Mouse (Mus musculus): ENCODE measurements around the gene Sass6. TPM values are rescaled to one million over a fixed set of nuclear protein-coding genes. Genes with fewer than 3 reads are reported as not detected.
"Not testable (repeated sequence)": the region's sequence is repeated elsewhere in the genome, so short reads cannot be mapped to it uniquely, and the experiment has no call there.

Gene Sass6
- polyA plus RNA-seq, 1 experiment from 2014 or later = 11.4 TPM

DNA sequence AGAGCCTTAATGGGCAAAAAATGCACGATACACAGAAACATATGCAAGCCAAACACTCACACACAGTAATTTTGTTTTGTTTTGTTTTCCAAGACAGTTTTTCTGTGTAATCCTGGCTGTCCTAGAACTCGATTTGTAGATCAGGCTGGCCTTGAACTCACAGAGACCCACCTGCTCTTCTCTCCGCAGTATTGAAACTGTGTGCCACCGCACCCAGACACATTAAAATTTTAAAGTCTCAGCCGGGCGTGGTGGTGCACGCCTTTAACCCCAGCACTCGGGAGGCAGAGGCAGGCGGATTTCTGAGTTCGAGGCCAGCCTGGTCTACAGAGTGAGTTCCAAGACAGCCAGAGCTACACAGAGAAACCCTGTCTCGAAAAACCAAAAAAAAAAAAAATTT is 59.3 kb downstream of the Sass6 start:
- peaks cover 19% of the 10 kb centered on the region for H3K4me1 ChIP-seq (ENCODE audit: control insufficient read depth, insufficient read depth, low read length)
- ATAC-seq; H3K4me3 ChIP-seq (ENCODE audit: low read depth, low read length); H3K9me3 ChIP-seq (replicated peaks; ENCODE audit: control insufficient read depth, low read length, poor library complexity, severe bottlenecking); H3K27me3 ChIP-seq (ENCODE audit: control insufficient read depth, insufficient read depth, low read depth, low read length); H3K4me2 ChIP-seq (ENCODE audit: low read length); H3K9ac ChIP-seq (ENCODE audit: low read depth, low read length); H3K36me3 ChIP-seq (ENCODE audit: control insufficient read depth, insufficient read depth, low read length); H3K27ac ChIP-seq (ENCODE audit: low read length): not testable (repeated sequence)
- WGBS = 97% methylated on average over 11 of the region's 11 CpGs

DNA sequence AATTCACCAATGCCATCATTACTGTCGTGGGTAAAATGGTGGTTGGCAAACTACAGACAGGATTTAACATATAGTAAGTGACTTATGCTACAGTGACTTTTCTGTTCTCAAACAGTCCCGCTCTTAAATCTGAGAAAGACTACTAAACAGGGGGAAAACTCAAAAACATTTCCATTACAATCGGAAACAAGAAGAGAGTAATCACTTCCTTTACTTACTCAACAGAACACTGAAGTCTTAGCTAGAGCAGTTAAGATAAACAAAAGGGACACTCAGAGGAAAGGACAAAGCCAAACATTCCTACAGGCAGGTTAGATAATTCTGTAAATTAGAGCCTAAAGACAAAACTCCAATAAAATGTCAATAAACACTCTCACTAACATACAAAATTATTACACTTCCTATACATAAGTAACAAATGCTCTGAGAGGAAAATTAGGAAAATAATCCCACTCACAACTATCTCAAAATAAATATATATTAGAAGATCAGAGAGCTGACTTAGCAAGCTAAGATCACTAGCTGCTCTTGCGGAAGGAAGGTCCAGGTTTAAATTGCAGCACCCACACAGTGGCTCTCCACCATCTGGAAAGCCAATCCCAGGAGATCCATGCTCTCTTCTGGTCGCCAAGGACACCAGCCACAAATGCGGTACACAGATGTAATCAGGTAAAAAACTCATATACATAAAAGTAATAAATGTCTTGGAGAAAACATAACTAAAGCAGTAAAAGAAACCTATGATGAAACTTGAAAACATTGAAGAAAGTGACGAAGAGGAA is 61.6 kb downstream of the Sass6 start:
- no peaks in the 10 kb centered on the region for H3K27me3 ChIP-seq (ENCODE audit: control insufficient read depth, insufficient read depth, low read depth, low read length)
- no peak overlapping the region for H3K27ac ChIP-seq (ENCODE audit: low read length)
- no peak overlapping the region for H3K4me3 ChIP-seq (ENCODE audit: low read depth, low read length)
- no peak for ATAC-seq
- H3K9me3 ChIP-seq (replicated peaks; ENCODE audit: control insufficient read depth, low read length, poor library complexity, severe bottlenecking) = no peaks in the 10 kb centered on the region
- WGBS = 79% methylated on average over 7 of the region's 7 CpGs
- peaks cover 40% of the 10 kb centered on the region for H3K4me1 ChIP-seq (ENCODE audit: control insufficient read depth, insufficient read depth, low read length)
- no peak overlapping the region for H3K9ac ChIP-seq (ENCODE audit: low read depth, low read length)
- H3K4me2 ChIP-seq (ENCODE audit: low read length) = no peak overlapping the region
- no peaks in the 10 kb centered on the region for H3K36me3 ChIP-seq (ENCODE audit: control insufficient read depth, insufficient read depth, low read length)

DNA sequence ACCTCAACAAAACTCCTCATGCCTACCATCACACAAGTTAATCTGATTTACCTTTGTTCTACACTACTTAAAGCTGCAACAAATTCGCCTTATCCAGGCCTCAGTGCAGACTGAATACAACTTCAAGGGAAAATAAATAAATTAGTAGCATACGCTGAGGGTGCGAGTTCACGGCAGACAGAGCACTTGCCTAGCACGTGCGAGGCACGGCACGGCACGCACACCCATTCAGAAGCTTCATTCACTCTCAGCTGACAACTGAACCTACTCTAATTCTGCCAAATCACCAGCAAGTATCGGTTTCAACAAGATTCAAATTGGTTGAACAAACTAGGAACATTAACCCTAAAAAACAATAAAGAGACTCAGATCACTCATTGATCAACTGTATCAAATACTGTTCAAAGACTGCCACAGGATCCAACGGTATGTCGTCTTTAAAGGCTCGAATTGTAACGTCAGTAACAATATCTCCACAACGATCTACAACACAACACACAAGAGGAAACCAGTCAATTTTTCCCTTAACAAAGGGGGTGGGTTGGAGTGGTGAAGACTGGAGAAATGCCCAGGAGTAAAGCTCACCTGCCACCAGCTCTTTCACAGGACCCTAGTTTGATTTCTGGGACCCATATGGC is 64.3 kb downstream of the Sass6 start:
- no peak overlapping the region for H3K4me2 ChIP-seq (ENCODE audit: low read length)
- no peaks in the 10 kb centered on the region for H3K9me3 ChIP-seq (replicated peaks; ENCODE audit: control insufficient read depth, low read length, poor library complexity, severe bottlenecking)
- WGBS = 56% methylated on average over 15 of the region's 15 CpGs
- no peak overlapping the region for H3K4me3 ChIP-seq (ENCODE audit: low read depth, low read length)
- H3K4me1 ChIP-seq (ENCODE audit: control insufficient read depth, insufficient read depth, low read length) = peaks cover 35% of the 10 kb centered on the region
- H3K36me3 ChIP-seq (ENCODE audit: control insufficient read depth, insufficient read depth, low read length) = no peaks in the 10 kb centered on the region
- H3K9ac ChIP-seq (ENCODE audit: low read depth, low read length) = no peak overlapping the region
- ATAC-seq = no peak
- H3K27me3 ChIP-seq (ENCODE audit: control insufficient read depth, insufficient read depth, low read depth, low read length) = no peaks in the 10 kb centered on the region
- no peak overlapping the region for H3K27ac ChIP-seq (ENCODE audit: low read length)

DNA sequence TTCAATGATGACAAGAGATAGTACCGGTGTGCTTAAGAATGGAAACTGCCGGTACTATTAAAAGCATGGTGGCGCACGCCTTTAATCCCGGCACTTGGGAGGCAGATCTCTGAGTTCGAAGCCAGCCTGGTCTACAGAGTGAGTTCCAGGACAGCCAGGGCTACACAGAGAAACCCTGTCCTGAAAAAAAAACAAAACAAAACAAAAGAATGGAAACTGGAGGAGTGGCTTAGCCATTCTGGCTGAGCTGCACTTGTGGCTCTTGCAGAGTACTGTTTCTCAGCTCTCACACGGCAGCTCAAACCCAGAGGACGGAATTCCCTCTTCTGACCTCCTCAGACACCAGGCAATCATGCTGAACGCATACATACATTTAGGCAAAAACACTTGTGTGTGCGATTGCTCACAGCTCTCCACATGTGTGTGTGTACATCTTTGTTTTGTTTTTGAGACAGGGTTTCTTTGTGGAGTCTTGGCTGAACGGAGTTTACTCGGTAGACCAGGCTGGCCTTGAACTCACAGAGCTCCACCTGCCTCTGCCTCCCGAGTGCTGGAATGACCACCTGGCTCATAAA is 65.2 kb downstream of the Sass6 start:
- H3K4me1 ChIP-seq (ENCODE audit: control insufficient read depth, insufficient read depth, low read length) = peaks cover 35% of the 10 kb centered on the region
- H3K27ac ChIP-seq (ENCODE audit: low read length) = no peak overlapping the region
- H3K4me3 ChIP-seq (ENCODE audit: low read depth, low read length) = no peak overlapping the region
- H3K9ac ChIP-seq (ENCODE audit: low read depth, low read length) = no peak overlapping the region
- 81% methylated on average over 13 of the region's 13 CpGs for WGBS
- H3K4me2 ChIP-seq (ENCODE audit: low read length) = 0 out of 2 replicates have a peak overlapping the region, but pooled peaks have one; percentile 7
- no peaks in the 10 kb centered on the region for H3K9me3 ChIP-seq (replicated peaks; ENCODE audit: control insufficient read depth, low read length, poor library complexity, severe bottlenecking)
- H3K27me3 ChIP-seq (ENCODE audit: control insufficient read depth, insufficient read depth, low read depth, low read length) = no peaks in the 10 kb centered on the region
- no peaks in the 10 kb centered on the region for H3K36me3 ChIP-seq (ENCODE audit: control insufficient read depth, insufficient read depth, low read length)
- ATAC-seq = no peak

DNA sequence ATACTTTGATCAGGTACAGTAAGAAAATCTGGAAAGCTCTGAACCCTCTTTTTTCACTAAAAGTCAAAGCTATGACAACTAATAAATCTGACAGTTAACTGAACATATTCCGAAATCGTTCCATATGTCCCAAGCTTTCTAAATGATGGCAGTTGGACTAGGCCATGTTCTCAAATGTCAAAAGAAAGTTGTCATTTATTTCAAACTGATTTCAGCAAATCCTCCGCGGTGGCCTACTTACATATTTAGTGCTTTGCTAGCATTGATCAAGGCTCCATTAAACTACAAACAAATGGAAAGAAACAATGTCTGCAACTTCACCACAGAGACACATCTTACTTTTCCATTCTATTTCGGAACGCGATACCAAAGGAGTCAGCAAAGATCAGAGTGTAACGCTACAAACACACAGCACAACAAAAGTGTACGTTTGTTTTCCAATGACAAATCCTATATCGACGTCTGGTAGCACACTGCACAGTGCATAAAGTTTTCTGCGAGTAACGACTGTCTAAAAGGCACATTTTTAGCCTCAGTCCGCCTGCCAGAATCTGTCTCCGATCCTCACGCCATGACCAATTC is 66.6 kb downstream of the Sass6 start:
- no peaks in the 10 kb centered on the region for H3K36me3 ChIP-seq (ENCODE audit: control insufficient read depth, insufficient read depth, low read length)
- peak overlapping the region; percentile 92 for H3K27ac ChIP-seq (ENCODE audit: low read length)
- H3K27me3 ChIP-seq (ENCODE audit: control insufficient read depth, insufficient read depth, low read depth, low read length) = no peaks in the 10 kb centered on the region
- peak overlapping the region; percentile 99 for H3K4me3 ChIP-seq (ENCODE audit: low read depth, low read length)
- peaks cover 35% of the 10 kb centered on the region for H3K4me1 ChIP-seq (ENCODE audit: control insufficient read depth, insufficient read depth, low read length)
- H3K9ac ChIP-seq (ENCODE audit: low read depth, low read length) = peak overlapping the region; percentile 99
- WGBS = 8% methylated on average over 16 of the region's 16 CpGs
- H3K9me3 ChIP-seq (replicated peaks; ENCODE audit: control insufficient read depth, low read length, poor library complexity, severe bottlenecking) = no peaks in the 10 kb centered on the region
- 0 out of 2 replicates have a peak, but pooled peaks have one; percentile 0 for ATAC-seq
- H3K4me2 ChIP-seq (ENCODE audit: low read length) = peak overlapping the region; percentile 81

DNA sequence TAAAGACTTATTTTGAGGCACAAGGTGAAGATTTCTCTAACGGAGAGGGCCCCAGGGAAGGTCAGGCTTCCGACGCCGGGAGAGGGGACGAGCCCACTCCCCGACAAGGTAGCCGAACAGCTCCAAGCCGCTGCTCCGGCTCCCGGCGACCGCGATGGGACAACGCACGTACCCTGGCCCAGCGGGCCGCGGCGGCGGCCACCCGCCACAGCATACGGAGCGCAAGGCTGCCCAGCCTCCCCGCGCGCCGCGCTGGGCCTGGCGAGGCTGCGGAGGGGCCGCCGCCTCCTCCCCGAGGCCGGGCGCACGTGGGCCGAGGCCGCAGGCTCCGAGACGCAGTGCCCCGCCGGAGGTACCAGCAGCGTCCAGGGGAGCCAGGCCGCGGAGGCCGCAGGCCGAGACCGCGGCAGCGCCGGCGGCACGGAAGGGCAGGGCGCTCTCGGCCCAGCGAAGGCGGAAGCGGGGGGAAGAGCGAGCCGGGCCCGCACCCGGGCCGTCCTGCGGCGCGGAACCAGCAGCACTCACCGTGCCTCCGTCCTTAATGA is 67.2 kb downstream of the Sass6 start:
- no peaks in the 10 kb centered on the region for H3K27me3 ChIP-seq (ENCODE audit: control insufficient read depth, insufficient read depth, low read depth, low read length)
- peak; percentile 89 for ATAC-seq

DNA sequence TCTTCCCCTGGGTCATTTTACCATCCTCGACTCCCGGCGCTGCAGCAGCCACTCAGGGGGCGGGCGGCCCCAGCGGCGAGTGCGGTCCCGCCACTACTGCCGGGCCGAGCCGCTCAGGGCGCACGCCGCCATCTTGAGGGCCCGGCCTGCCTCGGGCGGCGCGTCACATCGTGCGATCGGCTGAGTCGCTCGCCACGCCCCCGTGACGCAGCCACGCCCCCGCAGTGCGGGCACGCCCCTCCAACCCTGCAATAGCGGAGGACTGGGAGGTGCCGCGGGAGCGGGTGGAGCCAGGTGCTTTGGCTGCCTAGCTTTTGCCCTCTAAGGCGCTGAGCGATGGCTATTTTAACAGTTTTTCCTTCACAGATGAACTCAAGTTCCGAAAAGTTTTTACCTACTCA is 67.7 kb downstream of the Sass6 start, which contains the start of gene Mfsd14a:
TSS of gene Mfsd14a (minus strand) at position 215 of the 401 bp plus-strand sequence.
- Histone ChIP-seq H3K4me2 (ENCODE audit: low read length) (peak within 1 kb of the TSS; percentile 81), H3K4me3 (ENCODE audit: low read depth, low read length) (peak within 1 kb of the TSS; percentile 99), H3K9ac (ENCODE audit: low read depth, low read length) (peak within 1 kb of the TSS; percentile 99), H3K36me3 (ENCODE audit: control insufficient read depth, insufficient read depth, low read length) (no peaks in the 10 kb centered on the region), H3K27ac (ENCODE audit: low read length) (peak within 1 kb of the TSS; percentile 92), H3K27me3 (ENCODE audit: control insufficient read depth, insufficient read depth, low read depth, low read length) (no peaks in the 10 kb centered on the region), H3K4me1 (ENCODE audit: control insufficient read depth, insufficient read depth, low read length) (peaks cover 30% of the 10 kb centered on the region), H3K9me3 (replicated peaks; ENCODE audit: control insufficient read depth, low read length, poor library complexity, severe bottlenecking) (no peaks in the 10 kb centered on the region)
- ATAC-seq = peak; percentile 99
- WGBS = under 1% methylated on average over 27 of the region's 39 CpGs

More for the DNA sequence above, 67.2 kb downstream of the Sass6 start:
- no peaks in the 10 kb centered on the region for H3K9me3 ChIP-seq (replicated peaks; ENCODE audit: control insufficient read depth, low read length, poor library complexity, severe bottlenecking)
- H3K9ac ChIP-seq (ENCODE audit: low read depth, low read length) = peak overlapping the region; percentile 99
- WGBS = under 1% methylated on average over 65 of the region's 68 CpGs
- H3K4me1 ChIP-seq (ENCODE audit: control insufficient read depth, insufficient read depth, low read length) = peaks cover 34% of the 10 kb centered on the region
- H3K27ac ChIP-seq (ENCODE audit: low read length) = peak overlapping the region; percentile 92
- H3K4me3 ChIP-seq (ENCODE audit: low read depth, low read length) = peak overlapping the region; percentile 99
- no peaks in the 10 kb centered on the region for H3K36me3 ChIP-seq (ENCODE audit: control insufficient read depth, insufficient read depth, low read length)
- peak overlapping the region; percentile 81 for H3K4me2 ChIP-seq (ENCODE audit: low read length)

DNA sequence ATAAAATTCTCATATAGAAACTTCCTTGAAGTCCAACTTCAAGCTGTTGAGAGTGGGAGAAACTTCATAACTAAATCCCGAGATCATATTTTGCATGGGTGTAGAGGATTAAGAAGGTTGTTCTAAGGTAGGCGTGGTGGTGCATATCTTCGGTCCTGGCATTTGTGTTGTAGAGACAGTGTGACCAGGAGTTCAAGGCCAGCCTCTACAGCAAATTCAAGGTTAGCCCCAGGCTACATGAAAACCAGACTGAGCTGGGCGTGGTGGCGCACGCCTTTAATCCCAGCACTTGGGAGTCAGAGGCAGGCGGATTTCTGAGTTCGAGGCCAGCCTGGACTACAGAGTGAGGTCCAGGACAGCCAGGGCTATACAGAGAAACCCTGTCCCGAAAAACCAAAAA is 69.5 kb downstream of the Sass6 start:
- H3K36me3 ChIP-seq (ENCODE audit: control insufficient read depth, insufficient read depth, low read length); H3K27me3 ChIP-seq (ENCODE audit: control insufficient read depth, insufficient read depth, low read depth, low read length); H3K4me3 ChIP-seq (ENCODE audit: low read depth, low read length); H3K9ac ChIP-seq (ENCODE audit: low read depth, low read length); H3K9me3 ChIP-seq (replicated peaks; ENCODE audit: control insufficient read depth, low read length, poor library complexity, severe bottlenecking); H3K4me2 ChIP-seq (ENCODE audit: low read length); ATAC-seq; H3K27ac ChIP-seq (ENCODE audit: low read length): not testable (repeated sequence)
- 94% methylated on average over 9 of the region's 9 CpGs for WGBS
- peaks cover 24% of the 10 kb centered on the region for H3K4me1 ChIP-seq (ENCODE audit: control insufficient read depth, insufficient read depth, low read length)

All from midbrain, embryonic 16.5 days (tissue).